Mouse (Mus musculus) ES-E14 (cell line): ENCODE measurements around the gene Stpg2. TPM values are rescaled to one million over a fixed set of nuclear protein-coding genes. Genes with fewer than 3 reads are reported as not detected.
A peak's percentile ranks its signal among the peaks of the same experiment; 100 is the strongest.
"Not testable (repeated sequence)": the region's sequence is repeated elsewhere in the genome, so short reads cannot be mapped to it uniquely, and the experiment has no call there.

Experiments used
- DNase-seq: peaks from one replicate; pipeline ENCODE4 v3.0.0-alpha.2; 2013; ENCODE audit warnings: low read depth, low spot score
- H3K27ac ChIP-seq: 2 replicates; pipeline ENCODE4 v1.5.1; 2012; ENCODE audit warnings: low read depth, mild to moderate bottlenecking, low read length, moderate library complexity, mixed read lengths; ENCODE audit not compliant: poor library complexity, insufficient read depth, severe bottlenecking
- H3K36me3 ChIP-seq: 2 replicates; pipeline ENCODE4 v1.6.1; 2012; ENCODE audit warnings: mild to moderate bottlenecking, low read length, moderate library complexity, mixed read lengths; ENCODE audit not compliant: control insufficient read depth, poor library complexity, insufficient read depth, severe bottlenecking
- H3K4me1 ChIP-seq, 2 experiments: fragments of 150-350 bp in 1 of 2; sonication (generic) in 1 of 2; 2 replicates each; pipeline ENCODE4 v1.6.1; 2012; ENCODE audit warnings: low read length in 2 of 2, mild to moderate bottlenecking in 1 of 2, mixed read lengths in 1 of 2; ENCODE audit not compliant: control insufficient read depth in 2 of 2, insufficient read depth in 2 of 2, poor library complexity in 1 of 2
- H3K4me3 ChIP-seq, 2 experiments: fragments of 150-350 bp in 1 of 2; sonication (generic) in 1 of 2; 2 replicates each; pipeline ENCODE4 v1.5.1; 2012; ENCODE audit warnings: low read length in 2 of 2, low read depth in 1 of 2, mild to moderate bottlenecking in 1 of 2, mixed read lengths in 1 of 2; ENCODE audit not compliant: insufficient read depth in 1 of 2, poor library complexity in 1 of 2, severe bottlenecking in 1 of 2
- H3K9ac ChIP-seq: 2 replicates; pipeline ENCODE4 v1.6.1; 2012; ENCODE audit warnings: low read depth, mild to moderate bottlenecking, low read length, mixed read lengths; ENCODE audit not compliant: poor library complexity, insufficient read depth, severe bottlenecking
- H3K9me3 ChIP-seq: fragments of 150-350 bp; sonication (generic); 2 replicates; pipeline ENCODE4 v1.6.1; 2012; ENCODE audit warnings: low read depth, mild to moderate bottlenecking, low read length; ENCODE audit not compliant: control insufficient read depth, insufficient read depth
- CHD2 ChIP-seq: IDR thresholded peaks from 2 replicates; pipeline ENCODE4 v1.6.1; 2014; ENCODE audit warnings: mild to moderate bottlenecking, low read depth, low read length, inconsistent platforms
- HCFC1 ChIP-seq: IDR thresholded peaks from 2 replicates; pipeline ENCODE4 v1.6.1; 2012; ENCODE audit warnings: low read length, inconsistent platforms, borderline replicate concordance; ENCODE audit not compliant: insufficient read depth
- MAFK ChIP-seq: IDR thresholded peaks from 2 replicates; pipeline ENCODE4 v1.6.1; 2014; ENCODE audit warnings: mild to moderate bottlenecking, low read depth, low read length, inconsistent platforms; ENCODE audit not compliant: insufficient read depth
- ZC3H11A ChIP-seq: IDR thresholded peaks from 2 replicates; pipeline ENCODE4 v1.6.1; 2012; ENCODE audit warnings: low read depth, mild to moderate bottlenecking, inconsistent platforms, low read length, borderline replicate concordance
- ZNF384 ChIP-seq: IDR thresholded peaks from 2 replicates; pipeline ENCODE4 v1.6.1; 2012; ENCODE audit warnings: low read depth, low read length, inconsistent platforms
- in situ Hi-C, 2 experiments: fragments of 600-800 bp; cut with MboI; formaldehyde crosslinking; loops; one replicate each; pipeline ENCODE4 v1.15.1; 2025; ENCODE audit warnings: low sequenced_read_pairs in 2 of 2, inconsistent platforms in 1 of 2; ENCODE audit not compliant: unreplicated experiment in 2 of 2
- total RNA-seq: library from RNA; depleted of rRNA; stranded (reverse); fragments of 300-350 nt; gene quantifications from 2 replicates; pipeline ENCODE4 v1.2.3, GENCODE M21; 2012

Gene Stpg2
- total RNA-seq, 1 experiment, result not detected

- TF ChIP-seq ZNF384 (no peak), MAFK (no peak), CHD2 (no peak), HCFC1 (no peak), ZC3H11A (no peak)
- no peaks in the 10 kb centered on the region for H3K36me3 ChIP-seq
- no peak for DNase-seq
Measured at GRCm38 (mm10) chr3:139216945-139217344, 11.5 kb downstream of the Stpg2 start.

GRCm38 (mm10) chr3:139225123-139225522 is 19.6 kb downstream of the Stpg2 start:
- no peak overlapping the region for H3K27ac ChIP-seq
- no peaks in the 10 kb centered on the region for H3K4me1 ChIP-seq
- no peaks in the 10 kb centered on the region for H3K9me3 ChIP-seq
- no peaks in the 10 kb centered on the region for H3K36me3 ChIP-seq
- in situ Hi-C loops, result no loop called here
- DNase-seq, result no peak
- H3K4me3 ChIP-seq, result no peak overlapping the region
- H3K9ac ChIP-seq, result no peak overlapping the region
- TF ChIP-seq ZNF384 (no peak), CHD2 (no peak), HCFC1 (no peak), ZC3H11A (no peak), MAFK (no peak)

More at GRCm38 (mm10) chr3:139216945-139217344, 11.5 kb downstream of the Stpg2 start:
- Histone ChIP-seq H3K4me1 (no peaks in the 10 kb centered on the region), H3K27ac (no peak overlapping the region), H3K9ac (no peak overlapping the region), H3K4me3 (no peak overlapping the region), H3K9me3 (no peaks in the 10 kb centered on the region)
- in situ Hi-C loops, result no loop called here

GRCm38 (mm10) chr3:139226811-139227210 is 21.3 kb downstream of the Stpg2 start:
- no peak overlapping the region for H3K9ac ChIP-seq
- DNase-seq, result no peak
- no peak overlapping the region for H3K27ac ChIP-seq
- no peaks in the 10 kb centered on the region for H3K4me1 ChIP-seq
- no peaks in the 10 kb centered on the region for H3K36me3 ChIP-seq
- no peak overlapping the region for H3K4me3 ChIP-seq
- in situ Hi-C loops, result no loop called here
- no peaks in the 10 kb centered on the region for H3K9me3 ChIP-seq
- TF ChIP-seq ZC3H11A (no peak), MAFK (no peak), HCFC1 (no peak), ZNF384 (no peak), CHD2 (no peak)

- TF ChIP-seq HCFC1 (no peak), CHD2 (no peak), ZC3H11A (no peak), ZNF384 (no peak), MAFK (no peak)
- no peak for DNase-seq
- H3K9me3 ChIP-seq, result no peaks in the 10 kb centered on the region
- no peak overlapping the region for H3K27ac ChIP-seq
- H3K9ac ChIP-seq, result no peak overlapping the region
- H3K36me3 ChIP-seq, result no peaks in the 10 kb centered on the region
- in situ Hi-C loops, result no loop called here
- H3K4me1 ChIP-seq, result no peaks in the 10 kb centered on the region
- H3K4me3 ChIP-seq, result no peak overlapping the region
Measured at GRCm38 (mm10) chr3:139245219-139245618, 39.7 kb downstream of the Stpg2 start.

GRCm38 (mm10) chr3:139246508-139246907 is 41.0 kb downstream of the Stpg2 start:
- DNase-seq, result peak; percentile 19
- H3K9me3 ChIP-seq, result no peaks in the 10 kb centered on the region

GRCm38 (mm10) chr3:139262359-139262758 is 56.9 kb downstream of the Stpg2 start:
- H3K9me3 ChIP-seq, H3K36me3 ChIP-seq, DNase-seq, in situ Hi-C loops, H3K27ac ChIP-seq, H3K4me3 ChIP-seq, H3K4me1 ChIP-seq, H3K9ac ChIP-seq: not testable (repeated sequence)

More at GRCm38 (mm10) chr3:139246508-139246907, 41.0 kb downstream of the Stpg2 start:
- Histone ChIP-seq H3K4me1 (no peaks in the 10 kb centered on the region), H3K27ac (no peak overlapping the region), H3K36me3 (no peaks in the 10 kb centered on the region), H3K9ac (no peak overlapping the region), H3K4me3 (no peak overlapping the region)
- in situ Hi-C loops, result no loop called here
- TF ChIP-seq ZNF384 (no peak), ZC3H11A (0 out of 2 replicates have a peak, but pooled peaks have one; percentile 8)
